Mouse (Mus musculus) embryonic fibroblast, embryonic 13.5 days (primary cell): ENCODE measurements around the gene N4bp2l2.

ENCODE experiments used
- CTCF ChIP-seq: IDR thresholded peaks from 2 replicates; pipeline ENCODE4 v1.5.1; 2011; ENCODE audit warnings: mild to moderate bottlenecking, control low read depth, low read length, moderate library complexity, borderline replicate concordance; ENCODE audit not compliant: insufficient read depth
- POLR2A ChIP-seq: IDR thresholded peaks from 2 replicates; pipeline ENCODE4 v1.6.1; 2011; ENCODE audit warnings: low read depth, mild to moderate bottlenecking, control low read depth, low read length, moderate library complexity

DNA sequence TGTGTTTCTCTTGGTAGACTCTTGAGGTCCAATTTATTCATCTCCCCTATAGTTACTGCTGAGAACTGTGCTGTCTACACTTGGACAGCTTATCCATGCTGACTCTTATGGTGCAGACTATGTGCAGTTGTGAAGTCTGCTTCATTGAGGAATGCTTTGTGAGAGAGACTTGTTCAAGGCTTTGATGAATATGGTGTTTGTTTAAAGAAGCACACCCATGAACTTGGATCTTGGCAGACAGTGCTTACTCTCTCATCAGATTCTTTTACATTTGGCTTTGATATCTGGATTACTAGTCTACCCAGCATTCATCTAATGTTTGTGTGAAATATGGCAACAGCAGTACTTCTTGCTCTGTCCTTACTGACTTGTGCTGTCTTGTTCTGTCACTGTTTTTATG is 47.4 kb upstream of the N4bp2l2 start:
- TF ChIP-seq CTCF (no peak), POLR2A (no peak)
